Mouse (Mus musculus): ENCODE measurements around the gene Smim8.
"Not testable (repeated sequence)": the region's sequence is repeated elsewhere in the genome, so short reads cannot be mapped to it uniquely, and the experiment has no call there.

The Smim8 gene

GRCm38 (mm10) chr4:34777677-34778527 is at the start of gene Smim8:
Gene Smim8, minus strand, starts transcription at chr4:34778423.
- DNase-seq, result peak; percentile 94

- DNase-seq, result no peak
Observed at GRCm38 (mm10) chr4:34823901-34824300, 45.7 kb upstream of the Smim8 start.

- DNase-seq, result no peak
Observed at GRCm38 (mm10) chr4:34819904-34820303, 41.7 kb upstream of the Smim8 start.

GRCm38 (mm10) chr4:34801166-34802034 is 23.2 kb upstream of the Smim8 start:
- no peak for DNase-seq

- DNase-seq, result no peak
Observed at GRCm38 (mm10) chr4:34798005-34798404, 19.8 kb upstream of the Smim8 start.

- no peak for DNase-seq
Observed at GRCm38 (mm10) chr4:34797294-34797983, 19.2 kb upstream of the Smim8 start.

- no peak for DNase-seq
Observed at GRCm38 (mm10) chr4:34796294-34796693, 18.1 kb upstream of the Smim8 start.

GRCm38 (mm10) chr4:34786476-34786875 is 8.3 kb upstream of the Smim8 start:
- DNase-seq, result no peak

GRCm38 (mm10) chr4:34785646-34786045 is 7.4 kb upstream of the Smim8 start:
- no peak for DNase-seq

- DNase-seq, result no peak
Observed at GRCm38 (mm10) chr4:34784865-34785264, 6.6 kb upstream of the Smim8 start.

GRCm38 (mm10) chr4:34782730-34783129 is 4.5 kb upstream of the Smim8 start:
- peak; percentile 24 to 25 for DNase-seq

- peak in 1 of 2 experiments; percentile 59 for DNase-seq
Observed at GRCm38 (mm10) chr4:34771652-34772371, 6.4 kb downstream of the Smim8 start.

GRCm38 (mm10) chr4:34756163-34756562 is 22.1 kb downstream of the Smim8 start, which contains the start of gene Gm136:
Gene Gm136, minus strand, starts transcription at chr4:34756263.
- no peak for DNase-seq

GRCm38 (mm10) chr4:34749236-34749635 is 29.0 kb downstream of the Smim8 start:
- DNase-seq, result peak; percentile 36 to 67

GRCm38 (mm10) chr4:34734461-34734860 is 43.8 kb downstream of the Smim8 start:
- DNase-seq, result no peak

GRCm38 (mm10) chr4:34733415-34733814 is 44.8 kb downstream of the Smim8 start:
- not testable (repeated sequence) for DNase-seq

- DNase-seq, result peak; percentile 76 to 78
Observed at GRCm38 (mm10) chr4:34729851-34730341, 48.3 kb downstream of the Smim8 start, which contains the start of gene Cfap206. Gene Cfap206, minus strand, starts transcription at chr4:34730206.

- DNase-seq, result not testable (repeated sequence)
Observed at GRCm38 (mm10) chr4:34725710-34726109, 52.5 kb downstream of the Smim8 start.

- no peak for DNase-seq
Observed at GRCm38 (mm10) chr4:34724306-34724705, 53.9 kb downstream of the Smim8 start.

- no peak for DNase-seq
Observed at GRCm38 (mm10) chr4:34723186-34723585, 55.0 kb downstream of the Smim8 start.

- no peak for DNase-seq
Observed at GRCm38 (mm10) chr4:34720127-34720895, 57.9 kb downstream of the Smim8 start.

Data from lung, postnatal 4 days (tissue).